Mouse (Mus musculus) heart, adult 11 months (tissue): ENCODE data around the gene Snx3.

Experiments used
- DNase-seq: peaks from one replicate; pipeline ENCODE4 v3.0.0; 2022

Snx3 gene

GRCm38 (mm10) chr10:42501775-42502348 lies at the start of gene Snx3:
Snx3 (plus strand) TSS chr10:42502030.
- peak; percentile 100 for DNase-seq

- peak; percentile 89 for DNase-seq
Observed at GRCm38 (mm10) chr10:42454266-42454665, 47.6 kb upstream of the Snx3 start.

GRCm38 (mm10) chr10:42454690-42455089 lies 47.1 kb upstream of the Snx3 start:
- DNase-seq: no peak

GRCm38 (mm10) chr10:42455981-42456380 lies 45.8 kb upstream of the Snx3 start:
- DNase-seq: peak; percentile 78

GRCm38 (mm10) chr10:42457557-42458191 lies 44.2 kb upstream of the Snx3 start:
- peak; percentile 99 for DNase-seq

GRCm38 (mm10) chr10:42464224-42464623 lies 37.6 kb upstream of the Snx3 start:
- peak; percentile 97 for DNase-seq

- DNase-seq: no peak
Observed at GRCm38 (mm10) chr10:42464805-42465204, 37.0 kb upstream of the Snx3 start.

GRCm38 (mm10) chr10:42474946-42475514 lies 26.8 kb upstream of the Snx3 start:
- no peak for DNase-seq

GRCm38 (mm10) chr10:42476774-42477475 lies 24.9 kb upstream of the Snx3 start:
- peak; percentile 95 for DNase-seq

- DNase-seq: no peak
Observed at GRCm38 (mm10) chr10:42477550-42478340, 24.1 kb upstream of the Snx3 start.

- DNase-seq: peak; percentile 99
Observed at GRCm38 (mm10) chr10:42478341-42478720, 23.5 kb upstream of the Snx3 start, which contains the start of gene Afg1l. Afg1l (minus strand) TSS chr10:42478565.

GRCm38 (mm10) chr10:42480719-42481118 lies 21.1 kb upstream of the Snx3 start:
- no peak for DNase-seq

- DNase-seq: no peak
Observed at GRCm38 (mm10) chr10:42488606-42489296, 13.1 kb upstream of the Snx3 start.

GRCm38 (mm10) chr10:42491158-42491557 lies 10.7 kb upstream of the Snx3 start:
- no peak for DNase-seq

GRCm38 (mm10) chr10:42492027-42492771 lies 9.6 kb upstream of the Snx3 start:
- no peak for DNase-seq

GRCm38 (mm10) chr10:42493000-42493399 lies 8.8 kb upstream of the Snx3 start:
- no peak for DNase-seq

- DNase-seq: peak; percentile 93
Observed at GRCm38 (mm10) chr10:42500611-42501010, 1.2 kb upstream of the Snx3 start.

- DNase-seq: no peak
Observed at GRCm38 (mm10) chr10:42501161-42501560, 669 bp upstream of the Snx3 start.

GRCm38 (mm10) chr10:42502349-42503111 lies 700 bp downstream of the Snx3 start:
- DNase-seq: no peak

- DNase-seq: peak; percentile 95
Observed at GRCm38 (mm10) chr10:42504096-42504710, 2.4 kb downstream of the Snx3 start.
